Mouse (Mus musculus) lung, postnatal 0 days (tissue): ENCODE results near the gene Padi2. TPM values are rescaled to one million over a fixed set of nuclear protein-coding genes. Genes with fewer than 3 reads are reported as not detected.

ENCODE experiments used
- ATAC-seq: fragments of 200-750 bp; cut with Nextera tagmentation; 2 replicates; pipeline ENCODE4 v1.8.0; 2017; ENCODE audit warnings: moderate library complexity
- DNase-seq: peaks from one replicate; pipeline ENCODE4 v3.0.0-alpha.2; 2016; ENCODE audit warnings: low spot score
- H3K27ac ChIP-seq: fragments of 300-500 bp; sonication (generic); 2 replicates; pipeline ENCODE4 v1.5.1; 2014; ENCODE audit warnings: antibody characterized with exemption, mild to moderate bottlenecking, low read length, mixed read lengths
- H3K27me3 ChIP-seq: fragments of 300-500 bp; sonication (generic); replicated peaks from 2 replicates; pipeline ENCODE4 v1.6.1; 2014; ENCODE audit warnings: low read length, mixed read lengths; ENCODE audit not compliant: insufficient read depth
- H3K36me3 ChIP-seq: fragments of 300-500 bp; sonication (generic); 2 replicates; pipeline ENCODE4 v1.6.1; 2014; ENCODE audit warnings: low read length, mixed read lengths; ENCODE audit not compliant: insufficient read depth
- H3K4me1 ChIP-seq: fragments of 300-500 bp; sonication (generic); 2 replicates; pipeline ENCODE4 v1.6.1; 2014; ENCODE audit warnings: antibody characterized with exemption, low read depth, low read length, mixed read lengths; ENCODE audit not compliant: insufficient read depth
- H3K4me2 ChIP-seq: fragments of 300-500 bp; sonication (generic); replicated peaks from 2 replicates; pipeline ENCODE4 v1.6.1; 2014; ENCODE audit warnings: low read depth, mild to moderate bottlenecking, low read length, moderate library complexity, mixed read lengths
- H3K4me3 ChIP-seq: fragments of 300-500 bp; sonication (generic); 2 replicates; pipeline ENCODE4 v1.5.1; 2014; ENCODE audit warnings: low read depth, low read length
- H3K9ac ChIP-seq: fragments of 300-500 bp; sonication (generic); replicated peaks from 2 replicates; pipeline ENCODE4 v1.6.1; 2014; ENCODE audit warnings: low read depth, mild to moderate bottlenecking
- H3K9me3 ChIP-seq: fragments of 300-500 bp; sonication (generic); 2 replicates; pipeline ENCODE4 v1.6.1; 2016; ENCODE audit warnings: low read length, mixed read lengths
- CTCF ChIP-seq: IDR thresholded peaks from 2 replicates; pipeline ENCODE4 v1.5.1; 2016; ENCODE audit warnings: antibody characterized with exemption, mild to moderate bottlenecking
- EP300 ChIP-seq: IDR thresholded peaks from 2 replicates; pipeline ENCODE4 v1.6.1; 2016; ENCODE audit warnings: antibody characterized with exemption, mild to moderate bottlenecking, control low read depth
- WGBS: fragments of 180-500 bp; shearing (Covaris S2); extraction: QIAGEN DNeasy Blood & Tissue Kit; methylation state at CpG from one replicate; pipeline ENCODE4 v1.1.7; 2014; 5-methylcytosine and 5-hydroxymethylcytosine counted together
- polyA plus RNA-seq: library from polyadenylated mRNA; unstranded; fragments of >200 nt; fragmentation: Nextera tagmentation; extraction: Ambion mirVana; gene quantifications from 2 replicates; pipeline ENCODE4 v1.2.1, GENCODE M21; 2015

Padi2 gene
- polyA plus RNA-seq, 1 experiment from 2014 or later: 0.94 TPM

DNA sequence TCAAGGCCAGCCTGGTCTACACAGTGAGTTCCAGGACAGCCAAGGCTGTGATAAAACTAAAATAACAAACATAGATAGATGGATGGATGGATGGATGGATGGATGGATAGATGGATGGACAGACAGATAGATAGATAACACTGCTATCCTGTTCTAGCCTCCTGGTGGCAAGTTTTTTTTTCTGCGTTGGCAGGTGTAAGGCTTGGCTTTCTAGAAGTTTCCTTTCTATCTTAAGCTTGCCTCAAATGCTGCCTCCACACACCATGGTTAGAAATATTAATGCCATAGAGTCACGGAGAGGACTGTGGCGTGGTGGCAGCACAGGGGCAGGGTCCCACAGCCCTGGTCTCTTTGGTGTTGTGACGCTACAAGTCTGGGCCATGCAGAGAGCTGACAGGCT, 39.4 kb downstream of the Padi2 start:
- Histone ChIP-seq H3K4me2 (no peak overlapping the region), H3K4me1 (no peaks in the 10 kb centered on the region), H3K36me3 (no peaks in the 10 kb centered on the region), H3K27me3 (no peaks in the 10 kb centered on the region), H3K9ac (no peak overlapping the region), H3K27ac (no peak overlapping the region), H3K9me3 (no peaks in the 10 kb centered on the region), H3K4me3 (no peak overlapping the region)
- no peak for DNase-seq
- ATAC-seq: no peak
- 87% methylated on average over 4 of the region's 4 CpGs for WGBS
- no peak for TF ChIP-seq CTCF
- no peak for TF ChIP-seq EP300

DNA sequence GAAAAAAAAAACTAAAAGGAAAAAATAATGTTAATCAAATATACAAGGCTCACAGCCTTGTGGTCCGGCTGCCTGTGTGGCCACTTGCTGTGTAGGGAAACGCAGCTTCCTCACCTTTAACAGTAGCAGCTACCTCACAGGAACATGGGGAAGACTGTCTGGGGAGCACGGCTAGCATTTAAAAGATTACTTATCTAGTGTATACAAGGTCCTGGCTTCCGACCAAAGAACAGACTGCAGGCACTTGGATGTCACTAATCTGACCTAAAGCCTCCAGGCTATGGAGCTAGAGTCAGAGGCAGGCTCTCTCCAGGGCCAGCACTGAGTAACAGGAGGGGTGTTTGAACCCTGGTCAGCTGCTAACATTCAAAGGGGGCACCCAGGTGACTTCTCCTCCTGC, 39.9 kb downstream of the Padi2 start:
- no peak for ATAC-seq
- Histone ChIP-seq H3K9me3 (no peaks in the 10 kb centered on the region), H3K4me1 (no peaks in the 10 kb centered on the region), H3K4me2 (no peak overlapping the region), H3K27ac (no peak overlapping the region), H3K27me3 (no peaks in the 10 kb centered on the region), H3K4me3 (no peak overlapping the region), H3K36me3 (no peaks in the 10 kb centered on the region), H3K9ac (no peak overlapping the region)
- WGBS: 23% methylated on average over 4 of the region's 4 CpGs
- DNase-seq: no peak
- no peak for TF ChIP-seq CTCF

DNA sequence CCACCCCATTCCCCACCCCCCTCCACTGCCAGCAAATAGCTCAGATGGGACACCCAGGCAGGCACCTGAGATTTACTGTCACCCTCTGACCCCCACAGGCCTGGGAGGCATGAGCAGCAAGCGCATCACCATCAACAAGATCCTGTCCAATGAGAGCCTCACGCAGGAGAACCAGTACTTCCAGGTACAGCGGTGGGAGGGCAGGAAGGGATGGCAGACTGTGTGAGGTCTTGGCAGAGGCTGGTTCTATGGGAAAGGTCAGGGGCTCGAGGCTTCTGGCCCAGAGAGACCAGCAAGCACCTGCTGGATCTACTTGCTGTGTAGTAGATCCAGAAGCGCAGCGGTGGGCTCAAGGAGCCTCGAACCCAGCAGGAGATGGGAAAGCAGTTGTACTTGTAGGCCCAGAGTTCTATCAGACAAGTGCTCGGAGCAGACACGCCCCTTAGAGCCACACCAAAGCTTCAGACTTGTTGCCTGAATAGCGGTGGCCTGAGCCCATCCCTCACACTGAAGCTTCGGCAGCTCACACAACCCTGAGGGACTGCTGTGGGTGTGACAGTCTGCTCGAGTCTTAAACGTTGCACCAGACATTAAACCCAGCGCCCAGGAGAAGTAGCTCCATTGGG, 40.5 kb downstream of the Padi2 start:
- WGBS: 59% methylated on average over 14 of the region's 14 CpGs
- TF ChIP-seq CTCF (no peak), EP300 (no peak)
- no peak overlapping the region for H3K9ac ChIP-seq
- H3K4me2 ChIP-seq: no peak overlapping the region
- no peak overlapping the region for H3K4me3 ChIP-seq
- H3K27me3 ChIP-seq: no peaks in the 10 kb centered on the region
- H3K9me3 ChIP-seq: no peaks in the 10 kb centered on the region
- H3K36me3 ChIP-seq: no peaks in the 10 kb centered on the region
- ATAC-seq (no peak), DNase-seq (no peak)
- no peak overlapping the region for H3K27ac ChIP-seq
- H3K4me1 ChIP-seq: no peaks in the 10 kb centered on the region

DNA sequence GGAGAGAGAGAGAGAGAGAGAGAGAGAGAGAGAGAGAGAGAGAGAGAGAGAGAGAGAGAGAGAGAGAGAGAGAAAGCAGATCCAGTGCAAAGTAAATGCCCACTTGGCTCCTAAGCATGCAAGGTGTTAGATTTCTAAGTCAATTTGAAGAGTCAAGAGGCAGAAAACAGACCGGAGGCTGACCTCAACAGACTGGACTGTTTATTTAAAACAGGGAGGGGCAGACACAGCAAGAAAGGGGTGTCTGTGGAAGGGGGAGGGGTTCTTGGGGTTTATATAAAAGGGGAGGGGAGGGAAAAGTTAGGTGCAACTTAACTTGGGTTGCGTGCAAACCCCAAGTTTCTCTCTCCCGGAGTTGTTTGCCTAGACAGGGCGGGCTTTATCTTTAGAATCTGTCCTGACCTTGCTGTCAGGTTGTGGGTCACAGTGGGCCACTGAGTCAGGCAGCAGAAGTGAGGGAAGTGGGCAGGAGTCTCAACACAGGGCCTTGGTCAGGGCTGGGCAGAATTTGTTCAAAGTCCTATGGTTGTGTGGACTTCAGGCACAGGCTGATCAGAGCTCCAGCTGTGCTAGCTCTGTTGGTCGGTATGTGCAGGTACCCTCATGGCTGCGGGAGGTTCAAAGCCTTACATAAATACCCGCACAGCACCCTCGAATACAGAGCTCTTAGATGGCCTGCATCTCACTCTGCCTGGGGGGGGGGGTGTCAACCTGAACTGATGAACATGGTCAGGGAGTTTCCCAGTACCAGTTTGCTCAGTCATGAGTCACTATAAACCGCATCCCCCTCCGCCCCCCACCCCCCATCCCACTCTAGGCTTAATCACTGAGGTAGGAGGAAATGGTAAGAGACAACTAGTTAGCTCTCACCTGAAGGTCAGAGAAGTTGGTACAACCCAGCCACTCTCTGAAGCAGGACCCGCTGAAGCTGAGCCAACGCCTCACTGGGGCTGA, 41.6 kb downstream of the Padi2 start:
- 59% methylated on average over 12 of the region's 12 CpGs for WGBS
- TF ChIP-seq EP300 (no peak), CTCF (no peak)
- DNase-seq (peak; percentile 64), ATAC-seq (peak; percentile 57)
- H3K36me3 ChIP-seq: no peaks in the 10 kb centered on the region
- H3K9me3 ChIP-seq: no peaks in the 10 kb centered on the region
- H3K9ac ChIP-seq: no peak overlapping the region
- no peak overlapping the region for H3K27ac ChIP-seq
- H3K27me3 ChIP-seq: no peaks in the 10 kb centered on the region
- no peak overlapping the region for H3K4me2 ChIP-seq
- H3K4me3 ChIP-seq: no peak overlapping the region
- no peaks in the 10 kb centered on the region for H3K4me1 ChIP-seq

DNA sequence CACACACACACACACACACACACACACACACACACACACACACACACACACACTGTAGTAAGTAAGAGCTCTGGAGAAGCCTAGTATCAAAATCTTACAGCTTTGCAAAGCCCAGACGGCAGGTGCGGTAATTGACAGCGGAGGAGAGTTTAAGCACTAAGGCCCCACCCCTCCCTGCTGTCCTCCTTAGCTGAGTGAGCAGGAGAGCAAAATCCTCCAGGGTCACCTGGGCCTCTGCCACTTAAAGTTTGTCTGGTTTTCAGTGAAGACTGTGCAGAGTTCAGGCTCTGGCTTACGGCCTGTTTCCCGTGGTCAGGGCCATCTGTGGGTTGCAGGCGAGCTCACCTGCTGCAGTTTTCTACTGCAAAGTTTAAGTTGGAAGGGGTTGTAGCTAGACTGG, 42.3 kb downstream of the Padi2 start:
- no peaks in the 10 kb centered on the region for H3K27me3 ChIP-seq
- no peaks in the 10 kb centered on the region for H3K9me3 ChIP-seq
- WGBS: 62% methylated on average over 6 of the region's 6 CpGs
- ATAC-seq: peak; percentile 9; the same call in 1 of the 2 replicates
- no peaks in the 10 kb centered on the region for H3K36me3 ChIP-seq
- H3K4me3 ChIP-seq: no peak overlapping the region
- no peak for TF ChIP-seq EP300
- no peak for TF ChIP-seq CTCF
- H3K4me1 ChIP-seq: no peaks in the 10 kb centered on the region
- no peak overlapping the region for H3K9ac ChIP-seq
- H3K4me2 ChIP-seq: no peak overlapping the region
- H3K27ac ChIP-seq: no peak overlapping the region
- no peak for DNase-seq

DNA sequence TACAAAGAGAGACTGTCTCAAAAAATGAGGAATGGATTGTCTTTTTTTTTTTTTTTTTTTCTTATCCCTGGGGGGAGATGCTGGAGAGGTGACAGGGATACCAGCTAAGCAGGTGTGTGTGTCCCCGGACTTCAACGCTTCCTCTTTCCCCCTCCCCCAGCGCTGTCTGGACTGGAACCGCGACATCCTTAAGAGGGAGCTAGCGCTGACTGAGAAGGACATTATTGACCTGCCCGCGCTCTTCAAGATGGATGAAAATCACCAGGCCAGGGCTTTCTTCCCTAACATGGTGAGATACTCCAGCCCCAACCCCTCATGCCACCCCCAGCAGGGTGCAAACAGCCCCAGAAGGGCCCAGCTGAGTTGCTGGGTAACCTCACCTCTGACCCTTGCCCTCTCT, 42.9 kb downstream of the Padi2 start:
- Histone ChIP-seq H3K4me1 (no peaks in the 10 kb centered on the region), H3K36me3 (no peaks in the 10 kb centered on the region), H3K4me2 (no peak overlapping the region), H3K9me3 (no peaks in the 10 kb centered on the region), H3K9ac (no peak overlapping the region), H3K27me3 (no peaks in the 10 kb centered on the region), H3K27ac (no peak overlapping the region), H3K4me3 (no peak overlapping the region)
- TF ChIP-seq EP300: no peak
- ATAC-seq (no peak), DNase-seq (no peak)
- WGBS: 64% methylated on average over 8 of the region's 8 CpGs
